Mouse (Mus musculus) CH12.LX (cell line): Measurements from ENCODE around the gene Creb3l2. TPM values are rescaled to one million over a fixed set of nuclear protein-coding genes. Genes with fewer than 3 reads are reported as not detected.

ENCODE experiments used
- DNase-seq: peaks from one replicate; pipeline ENCODE4 v3.0.0-alpha.2; 2013; ENCODE audit errors: extremely low read depth
- H3K27ac ChIP-seq: 2 replicates; pipeline ENCODE4 v1.5.1; 2012; ENCODE audit warnings: low read depth, mild to moderate bottlenecking, control low read depth, moderate library complexity; ENCODE audit not compliant: insufficient read depth
- H3K27me3 ChIP-seq: replicated peaks from 2 replicates; pipeline ENCODE3; 2012; ENCODE audit warnings: inconsistent platforms
- H3K36me3 ChIP-seq, 2 experiments: replicated peaks in 1 of 2; 2 replicates each; pipeline versions ENCODE3 to v1.6.1; 2012; ENCODE audit warnings: inconsistent platforms in 1 of 2, low read length in 1 of 2, mild to moderate bottlenecking in 1 of 2, mixed read lengths in 1 of 2, moderate library complexity in 1 of 2; ENCODE audit not compliant: control insufficient read depth in 1 of 2, insufficient read depth in 1 of 2
- H3K4me1 ChIP-seq, 2 experiments: 2 replicates each; pipeline ENCODE4 v1.6.1; 2012; ENCODE audit warnings: inconsistent platforms in 1 of 2, moderate library complexity in 1 of 2; ENCODE audit not compliant: insufficient read depth in 2 of 2, control insufficient read depth in 1 of 2
- H3K4me2 ChIP-seq: 2 replicates; pipeline ENCODE4 v1.6.1; 2012; ENCODE audit warnings: low read depth, mild to moderate bottlenecking, control low read depth; ENCODE audit not compliant: poor library complexity, insufficient read depth, severe bottlenecking
- H3K4me3 ChIP-seq, 3 experiments: fragments of 150-350 bp in 1 of 3; sonication (generic) in 1 of 3; replicated peaks in 1 of 3; 2 replicates each; pipeline versions ENCODE3 to v1.5.1; 2011 to 2012; ENCODE audit warnings: low read depth in 2 of 3, low read length in 2 of 3, mild to moderate bottlenecking in 2 of 3, moderate library complexity in 2 of 3, control low read depth in 1 of 3, improper control_type of control experiment in 1 of 3, inconsistent platforms in 1 of 3, mixed read lengths in 1 of 3; ENCODE audit not compliant: poor library complexity in 1 of 3
- H3K79me2 ChIP-seq: replicated peaks from 2 replicates; pipeline ENCODE4 v1.6.1; 2012; ENCODE audit warnings: mild to moderate bottlenecking, moderate library complexity; ENCODE audit not compliant: control insufficient read depth, poor library complexity, insufficient read depth, severe bottlenecking; ENCODE audit errors: extremely low read depth
- H3K9ac ChIP-seq: 2 replicates; pipeline ENCODE4 v1.6.1; 2012; ENCODE audit warnings: low read depth, mild to moderate bottlenecking, control low read depth, moderate library complexity; ENCODE audit not compliant: insufficient read depth
- H3K9me3 ChIP-seq: replicated peaks from 2 replicates; pipeline ENCODE3; 2012; ENCODE audit warnings: low read length, inconsistent platforms, mixed read lengths
- CHD1 ChIP-seq: IDR thresholded peaks from 2 replicates; pipeline ENCODE4 v1.6.1; 2012; ENCODE audit warnings: low read depth, low read length, improper control_type of control experiment, inconsistent platforms
- CHD2 ChIP-seq: IDR thresholded peaks from 2 replicates; pipeline ENCODE4 v1.6.1; 2011; ENCODE audit warnings: low read length, improper control_type of control experiment
- ELF1 ChIP-seq: IDR thresholded peaks from 2 replicates; pipeline ENCODE4 v1.6.1; 2014; ENCODE audit warnings: low read depth, mild to moderate bottlenecking, inconsistent platforms, low read length, improper control_type of control experiment
- GABPA ChIP-seq: IDR thresholded peaks from 2 replicates; pipeline ENCODE4 v1.6.1; 2012; ENCODE audit warnings: low read depth, low read length, improper control_type of control experiment, inconsistent platforms; ENCODE audit not compliant: insufficient replicate concordance
- HCFC1 ChIP-seq: IDR thresholded peaks from 2 replicates; pipeline ENCODE4 v1.6.1; 2012; ENCODE audit warnings: low read depth, mild to moderate bottlenecking, inconsistent platforms, low read length, improper control_type of control experiment
- IRF4 ChIP-seq: IDR thresholded peaks from 2 replicates; pipeline ENCODE4 v1.6.1; 2014; ENCODE audit warnings: low read depth, mild to moderate bottlenecking, inconsistent platforms, low read length, improper control_type of control experiment
- KAT2A ChIP-seq: IDR thresholded peaks from 2 replicates; pipeline ENCODE4 v1.6.1; 2012; ENCODE audit warnings: low read length, improper control_type of control experiment, inconsistent platforms; ENCODE audit not compliant: insufficient replicate concordance
- MAFK ChIP-seq: IDR thresholded peaks from 2 replicates; pipeline ENCODE4 v1.6.1; 2011; ENCODE audit warnings: low read length, improper control_type of control experiment; ENCODE audit not compliant: insufficient replicate concordance
- MAX ChIP-seq: IDR thresholded peaks from 2 replicates; pipeline ENCODE4 v1.6.1; 2011; ENCODE audit warnings: low read length, improper control_type of control experiment
- MAZ ChIP-seq: IDR thresholded peaks from 2 replicates; pipeline ENCODE4 v1.6.1; 2012; ENCODE audit warnings: low read depth, mild to moderate bottlenecking, inconsistent platforms, low read length, improper control_type of control experiment, moderate library complexity
- MEF2A ChIP-seq: IDR thresholded peaks from 2 replicates; pipeline ENCODE4 v1.6.1; 2014; ENCODE audit warnings: low read depth, mild to moderate bottlenecking, inconsistent platforms, low read length, improper control_type of control experiment, borderline replicate concordance
- MXI1 ChIP-seq: IDR thresholded peaks from 2 replicates; pipeline ENCODE4 v1.6.1; 2011; ENCODE audit warnings: mild to moderate bottlenecking, low read depth, low read length, improper control_type of control experiment
- NRF1 ChIP-seq: IDR thresholded peaks from 2 replicates; pipeline ENCODE4 v1.6.1; 2014; ENCODE audit warnings: low read depth, mild to moderate bottlenecking, inconsistent platforms, low read length, improper control_type of control experiment, moderate library complexity
- POLR2AphosphoS2 ChIP-seq: IDR thresholded peaks from 2 replicates; pipeline ENCODE4 v1.6.1; 2011; ENCODE audit warnings: low read depth, low read length, improper control_type of control experiment
- RAD21 ChIP-seq: IDR thresholded peaks from 2 replicates; pipeline ENCODE4 v1.6.1; 2011; ENCODE audit warnings: low read depth, mild to moderate bottlenecking, low read length, improper control_type of control experiment, moderate library complexity
- SIN3A ChIP-seq: IDR thresholded peaks from 2 replicates; pipeline ENCODE4 v1.6.1; 2012; ENCODE audit warnings: low read length, improper control_type of control experiment, inconsistent platforms
- SMC3 ChIP-seq: IDR thresholded peaks from 2 replicates; pipeline ENCODE4 v1.6.1; 2011; ENCODE audit warnings: low read depth, low read length, improper control_type of control experiment
- TCF12 ChIP-seq: IDR thresholded peaks from 2 replicates; pipeline ENCODE4 v1.6.1; 2014; ENCODE audit warnings: low read depth, mild to moderate bottlenecking, inconsistent platforms, low read length, improper control_type of control experiment
- UBTF ChIP-seq: IDR thresholded peaks from 2 replicates; pipeline ENCODE4 v1.6.1; 2012; ENCODE audit warnings: low read depth, mild to moderate bottlenecking, inconsistent platforms, low read length, improper control_type of control experiment, moderate library complexity
- USF2 ChIP-seq: conservative IDR thresholded peaks from 2 replicates; pipeline ENCODE4 v1.6.1; 2011; ENCODE audit warnings: low read depth, low read length, improper control_type of control experiment
- ZKSCAN1 ChIP-seq: IDR thresholded peaks from 2 replicates; pipeline ENCODE4 v1.6.1; 2012; ENCODE audit warnings: low read depth, inconsistent platforms, low read length, improper control_type of control experiment, borderline replicate concordance
- ZMIZ1 ChIP-seq: IDR thresholded peaks from 2 replicates; pipeline ENCODE4 v1.6.1; 2012; ENCODE audit warnings: low read depth, mild to moderate bottlenecking, inconsistent platforms, low read length, improper control_type of control experiment
- dilution Hi-C: fragments of 300-500 bp; cut with MboI; formaldehyde crosslinking; loops from 2 replicates; pipeline ENCODE4 v1.14.3; 2020; ENCODE audit warnings: low sequenced_read_pairs; ENCODE audit not compliant: extremely low pct_unique_long_range_greater_than_20kb, extremely low pct_ligation_motif_present
- in situ Hi-C: fragments of 300-500 bp; cut with MboI; formaldehyde crosslinking; loops from 3 replicates; pipeline ENCODE4 v1.14.3; 2019; ENCODE audit warnings: low sequenced_read_pairs, low pct_ligation_motif_present, low pct_unique_long_range_greater_than_20kb, mixed read lengths
- polyA plus RNA-seq: library from polyadenylated mRNA; unstranded; fragments of >175 nt; gene quantifications from 2 replicates; pipeline ENCODE4 v1.2.1, GENCODE M21; 2012; ENCODE audit warnings: low read depth; ENCODE audit not compliant: insufficient read length
- total RNA-seq, 2 experiments: library from RNA; depleted of rRNA; stranded (reverse); fragments of 300-350 nt in 1 of 2; fragments of >200 nt in 1 of 2; gene quantifications; 2 replicates each; pipeline ENCODE4 v1.2.3; 2012 to 2014

The Creb3l2 gene
- total and polyA plus RNA-seq, 3 experiments, result 1.5 to 8.5 (median 7.0) TPM

DNA sequence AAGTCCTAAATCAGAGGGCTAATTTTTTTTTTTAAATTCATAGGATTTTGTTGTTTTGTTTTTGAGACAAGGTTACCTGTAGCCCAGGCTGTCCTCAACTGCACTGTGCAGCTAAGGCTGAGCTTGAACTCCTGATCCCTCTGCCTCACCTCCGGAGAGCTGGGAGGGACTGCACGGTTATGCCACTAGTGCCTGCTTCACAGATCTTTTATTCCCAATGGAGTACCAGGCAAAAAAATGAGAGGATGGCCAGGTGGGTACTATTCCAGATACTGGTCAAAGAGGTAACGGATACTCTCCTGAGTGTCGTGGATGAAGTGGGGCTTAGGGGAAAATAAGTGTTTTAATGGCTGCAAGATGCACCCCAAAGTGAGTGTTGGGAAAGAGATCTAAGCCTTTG, 835 bp upstream of the Creb3l2 start:
- Histone ChIP-seq H3K27me3 (no peaks in the 10 kb centered on the region), H3K4me3 (peak overlapping the region; percentile 60 to 95 (median 73)), H3K27ac (no peak overlapping the region), H3K36me3 (peaks cover 0 to 5% of the 10 kb centered on the region in 2 experiments), H3K9ac (peak overlapping the region; percentile 87), H3K79me2 (peaks cover 39% of the 10 kb centered on the region)
- DNase-seq, result no peak
- no peak for TF ChIP-seq GABPA
- no peak for TF ChIP-seq CHD2
- no peak for TF ChIP-seq SMC3
- no peak; the same call in 1 of the 2 replicates for TF ChIP-seq CHD1
- 0 out of 2 replicates have a peak, but pooled peaks have one; percentile 14 for TF ChIP-seq MXI1
- TF ChIP-seq MAX, result no peak
- no peak for TF ChIP-seq MEF2A
- peak; percentile 37; the same call in 1 of the 2 replicates for TF ChIP-seq IRF4
- TF ChIP-seq USF2, result no peak
- TF ChIP-seq ELF1, result no peak; the same call in 1 of the 2 replicates
- 0 out of 2 replicates have a peak, but pooled peaks have one; percentile 11 for TF ChIP-seq TCF12
- no peak for TF ChIP-seq KAT2A
- TF ChIP-seq HCFC1, result no peak
- TF ChIP-seq NRF1, result no peak
- TF ChIP-seq RAD21, result no peak
- no peak for TF ChIP-seq MAFK
- TF ChIP-seq ZKSCAN1, result no peak
- TF ChIP-seq POLR2AphosphoS2, result no peak
- TF ChIP-seq, all 38 proteins: peak for 3
- H3K9me3 ChIP-seq, result peaks cover 4% of the 10 kb centered on the region
- peaks cover 0 to 33% of the 10 kb centered on the region in 2 experiments; a peak in 3 of 4 replicates for H3K4me1 ChIP-seq
- in situ Hi-C loops, result loop anchor here (5.0 to 10.0 kb wide), 3 partner anchors 85 to 388 kb away; no protein-coding TSS in a partner anchor
- H3K4me2 ChIP-seq, result peak overlapping the region; percentile 80
- dilution Hi-C loops, result no loop called here

DNA sequence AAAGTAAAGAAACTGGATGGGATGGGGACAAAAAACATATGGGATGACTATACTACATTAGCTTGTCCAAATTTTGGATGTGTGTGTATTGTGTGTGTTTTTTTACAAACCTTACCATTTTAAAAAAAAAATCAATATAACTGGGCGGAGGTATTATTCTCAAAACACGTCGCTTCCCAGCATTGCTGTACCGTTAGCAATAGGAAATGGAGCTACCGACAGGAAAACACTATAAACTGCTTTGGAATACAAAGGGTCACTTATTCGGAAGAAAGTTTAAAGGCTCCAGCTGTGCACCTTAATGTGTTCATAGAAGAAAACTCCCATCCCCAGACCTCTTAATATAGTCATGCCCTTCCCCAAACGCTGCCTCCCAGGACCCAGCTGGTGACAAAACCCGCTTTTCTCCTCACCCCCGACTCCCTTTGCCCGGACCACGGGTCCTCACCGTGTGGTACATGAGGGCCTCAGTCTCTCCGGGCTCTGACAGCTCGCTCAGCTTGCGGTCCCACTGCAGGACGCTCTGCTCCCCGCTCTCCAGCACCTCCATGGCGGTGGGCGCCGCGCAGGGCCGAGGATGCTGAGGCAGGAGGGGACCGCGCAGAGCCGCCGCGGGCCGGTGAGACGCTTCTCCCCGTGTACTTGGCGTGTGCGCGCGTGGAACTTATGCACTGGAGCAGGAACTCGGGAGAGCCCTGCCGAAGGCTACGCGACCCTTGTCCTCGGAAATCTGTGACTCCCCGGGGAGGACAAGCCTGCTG, 515 bp downstream of the Creb3l2 start:
- peaks cover 52% of the 10 kb centered on the region for H3K79me2 ChIP-seq
- peak overlapping the region; percentile 47 for H3K27ac ChIP-seq
- in situ Hi-C loops, result loop anchor here (5.0 to 10.0 kb wide), 3 partner anchors 84 to 387 kb away; no protein-coding TSS in a partner anchor
- TF ChIP-seq ZMIZ1 (no peak), MXI1 (peak; percentile 64), CHD1 (0 out of 2 replicates have a peak, but pooled peaks have one; percentile 27), MAZ (0 out of 2 replicates have a peak, but pooled peaks have one; percentile 23), UBTF (peak; percentile 69; the same call in 1 of the 2 replicates), ZKSCAN1 (no peak), SIN3A (peak; percentile 71)
- TF ChIP-seq, all 38 proteins: peak for 5
- Histone ChIP-seq H3K4me2 (peak overlapping the region; percentile 78), H3K4me3 (peak overlapping the region; percentile 90 to 95 (median 92)), H3K9ac (peak overlapping the region; percentile 94), H3K4me1 (peaks cover 4 to 40% of the 10 kb centered on the region in 2 experiments), H3K9me3 (peaks cover 4% of the 10 kb centered on the region), H3K27me3 (no peaks in the 10 kb centered on the region), H3K36me3 (peaks cover 2 to 7% of the 10 kb centered on the region in 2 experiments)
- dilution Hi-C loops, result no loop called here
- no peak for DNase-seq
